Mouse (Mus musculus) megakaryocyte, embryonic 14.5 days (primary cell): ENCODE measurements around the gene 1700037H04Rik.

Experiments used
- FLI1 ChIP-seq: IDR thresholded peaks from 2 replicates; pipeline ENCODE4 v1.6.1; 2012; ENCODE audit warnings: low read length, inconsistent platforms, mixed read lengths
- GATA1 ChIP-seq: IDR thresholded peaks from 3 replicates; pipeline ENCODE4 v1.6.1; 2012; ENCODE audit warnings: mixed read lengths, low read length, inconsistent platforms, borderline replicate concordance

GRCm38 (mm10) chr2:131160671-131161111 is 810 bp upstream of the 1700037H04Rik start:
- TF ChIP-seq GATA1 (no peak), FLI1 (no peak)
